Mouse (Mus musculus): ENCODE measurements around the gene Prcd. TPM values are rescaled to one million over a fixed set of nuclear protein-coding genes. Genes with fewer than 3 reads are reported as not detected.
A peak's percentile ranks its signal among the peaks of the same experiment; 100 is the strongest.
"Not testable (repeated sequence)": the region's sequence is repeated elsewhere in the genome, so short reads cannot be mapped to it uniquely, and the experiment has no call there.

Gene Prcd
- 2.8 and 3.5 TPM in 2 replicates for polyA plus RNA-seq (2014; fragmentation: Nextera tagmentation; extraction: Ambion mirVana)

DNA sequence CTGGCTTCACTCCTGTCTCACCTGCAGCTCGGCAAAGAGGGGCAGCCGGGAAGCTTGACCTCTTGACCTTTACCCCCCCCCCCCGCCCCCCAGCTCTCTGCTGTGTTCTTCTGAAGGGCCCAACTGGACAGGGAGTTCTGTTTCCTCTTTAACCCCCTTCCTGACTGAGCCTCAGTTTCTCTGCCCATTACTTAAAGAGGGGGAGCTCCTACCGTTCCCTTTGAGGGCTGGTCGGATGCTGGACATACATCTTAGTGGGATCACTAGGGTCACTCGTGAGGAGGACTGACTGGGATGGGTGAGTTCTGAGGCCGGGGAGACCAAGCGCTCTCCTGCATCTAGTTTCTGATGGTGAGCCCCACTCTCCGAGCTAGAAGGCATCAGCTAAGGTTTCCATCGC is at the start of gene Prcd:
Gene Prcd, plus strand, starts transcription at position 301 of the 400 bp plus-strand sequence.
- Histone ChIP-seq H3K9me3 (ENCODE audit: control insufficient read depth, low read length) (no peaks in the 10 kb centered on the region), H3K4me1 (replicated peaks; ENCODE audit: control insufficient read depth, insufficient read depth, low read length) (peaks cover 22% of the 10 kb centered on the region), H3K36me3 (replicated peaks; ENCODE audit: control insufficient read depth, insufficient read depth) (no peaks in the 10 kb centered on the region), H3K9ac (peak within 1 kb of the TSS; percentile 78), H3K4me3 (replicated peaks; ENCODE audit: low read length) (peak within 1 kb of the TSS; percentile 55), H3K4me2 (replicated peaks) (peak within 1 kb of the TSS; percentile 98), H3K27ac (peak within 1 kb of the TSS; percentile 2; the same call in 1 of the 2 replicates), H3K27me3 (ENCODE audit: control insufficient read depth, insufficient read depth, low read length) (0 out of 2 replicates have a peak, but pooled peaks cover 10% of the 10 kb centered on the region)
- ATAC-seq (ENCODE audit: low FRiP score) (no peak), DNase-seq (ENCODE audit: low spot score) (no peak)
- 2% methylated on average over 9 of the region's 10 CpGs for WGBS

DNA sequence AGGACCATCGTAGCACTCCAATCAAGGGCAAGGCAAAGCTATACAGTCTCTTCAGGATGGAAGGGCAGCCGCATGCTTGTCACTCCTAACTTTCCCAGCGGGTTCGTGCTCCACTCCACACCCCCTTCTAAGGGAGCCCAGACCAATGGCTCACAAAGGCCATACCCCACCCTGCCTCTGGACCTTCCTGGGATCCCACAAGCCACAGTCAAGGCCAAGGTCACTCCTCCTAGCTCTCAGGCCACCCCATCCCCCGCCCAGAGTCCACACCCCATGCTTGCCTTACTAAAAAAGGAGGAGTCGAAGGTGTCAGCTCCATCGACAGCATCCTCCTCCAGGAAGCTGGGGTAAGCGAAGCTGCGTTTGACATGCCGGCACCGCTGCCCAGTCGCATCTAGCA is 49.2 kb upstream of the Prcd start:
- Histone ChIP-seq H3K4me1 (replicated peaks; ENCODE audit: control insufficient read depth, insufficient read depth, low read length) (no peaks in the 10 kb centered on the region), H3K4me3 (replicated peaks; ENCODE audit: low read length) (no peak overlapping the region), H3K27me3 (ENCODE audit: control insufficient read depth, insufficient read depth, low read length) (no peaks in the 10 kb centered on the region), H3K4me2 (replicated peaks) (no peak overlapping the region), H3K36me3 (replicated peaks; ENCODE audit: control insufficient read depth, insufficient read depth) (no peaks in the 10 kb centered on the region), H3K9me3 (ENCODE audit: control insufficient read depth, low read length) (no peaks in the 10 kb centered on the region), H3K9ac (no peak overlapping the region), H3K27ac (no peak overlapping the region)
- no peak for ATAC-seq (ENCODE audit: low FRiP score)
- 92% methylated on average over 12 of the region's 12 CpGs for WGBS
- no peak for DNase-seq (ENCODE audit: low spot score)

DNA sequence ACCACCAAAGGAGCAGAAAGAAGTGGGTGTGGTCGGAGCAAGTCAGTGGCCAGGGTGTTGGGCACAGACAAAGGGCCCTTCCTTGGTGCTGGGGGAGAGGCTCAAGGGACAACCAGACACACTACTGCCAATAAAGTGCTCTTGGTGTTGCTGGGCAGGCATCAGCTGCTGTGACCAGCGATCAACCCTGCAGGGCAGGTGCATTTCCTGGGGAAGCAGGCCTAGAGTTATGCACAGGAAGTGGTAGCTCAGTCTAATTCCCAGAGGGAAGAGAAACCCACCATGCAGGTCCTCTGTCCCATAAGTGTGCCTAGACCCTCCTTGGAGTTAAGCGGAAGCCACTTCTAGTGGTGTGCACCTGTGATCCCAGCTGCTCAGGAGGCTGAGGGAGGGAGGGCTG is 45.6 kb upstream of the Prcd start:
- Histone ChIP-seq H3K4me3 (replicated peaks; ENCODE audit: low read length) (no peak overlapping the region), H3K27me3 (ENCODE audit: control insufficient read depth, insufficient read depth, low read length) (no peaks in the 10 kb centered on the region), H3K36me3 (replicated peaks; ENCODE audit: control insufficient read depth, insufficient read depth) (no peaks in the 10 kb centered on the region), H3K4me1 (replicated peaks; ENCODE audit: control insufficient read depth, insufficient read depth, low read length) (no peaks in the 10 kb centered on the region), H3K27ac (no peak overlapping the region), H3K9ac (no peak overlapping the region), H3K4me2 (replicated peaks) (no peak overlapping the region), H3K9me3 (ENCODE audit: control insufficient read depth, low read length) (no peaks in the 10 kb centered on the region)
- ATAC-seq (ENCODE audit: low FRiP score) (no peak), DNase-seq (ENCODE audit: low spot score) (no peak)
- 96% methylated on average over 3 of the region's 3 CpGs for WGBS

DNA sequence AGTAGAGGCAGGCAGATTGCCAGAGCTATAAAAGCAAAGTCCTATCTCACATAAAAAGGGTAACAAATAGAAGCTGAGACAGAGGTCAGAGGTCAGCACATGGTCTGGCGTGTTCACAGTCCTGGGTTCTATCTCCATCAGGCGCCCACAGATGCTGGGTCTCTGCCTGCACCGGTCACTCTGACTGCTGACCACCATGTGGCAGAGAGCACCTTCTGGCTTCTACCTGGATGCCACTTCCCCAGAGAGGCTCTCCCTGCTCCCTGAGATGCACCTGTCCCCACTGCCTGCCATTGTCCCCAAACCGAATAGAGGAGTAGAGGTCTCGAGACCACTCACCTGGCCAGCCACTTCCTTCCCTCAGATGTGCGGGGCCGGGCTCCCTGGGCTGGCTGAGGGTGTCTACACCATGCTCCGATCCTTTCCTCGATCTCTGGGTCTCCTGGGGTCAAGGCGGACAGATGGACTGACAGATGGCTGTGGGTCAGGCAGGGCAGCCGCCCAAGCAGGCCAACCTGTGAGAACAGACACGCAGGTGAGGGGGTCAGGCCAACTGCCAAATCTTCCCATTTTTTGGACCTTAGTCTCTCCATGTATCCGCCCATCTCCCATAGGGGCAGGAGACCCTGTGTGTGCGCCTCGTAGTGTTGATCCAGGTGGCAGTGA is 43.2 kb upstream of the Prcd start:
- Histone ChIP-seq H3K27me3 (ENCODE audit: control insufficient read depth, insufficient read depth, low read length) (no peaks in the 10 kb centered on the region), H3K36me3 (replicated peaks; ENCODE audit: control insufficient read depth, insufficient read depth) (no peaks in the 10 kb centered on the region), H3K4me3 (replicated peaks; ENCODE audit: low read length) (no peak overlapping the region), H3K27ac (no peak overlapping the region), H3K9ac (no peak overlapping the region), H3K4me2 (replicated peaks) (no peak overlapping the region), H3K4me1 (replicated peaks; ENCODE audit: control insufficient read depth, insufficient read depth, low read length) (no peaks in the 10 kb centered on the region), H3K9me3 (ENCODE audit: control insufficient read depth, low read length) (no peaks in the 10 kb centered on the region)
- DNase-seq (ENCODE audit: low spot score) (no peak), ATAC-seq (ENCODE audit: low FRiP score) (no peak)
- whole genome bisulfite sequencing, result 86% methylated on average over 15 of the region's 15 CpGs

DNA sequence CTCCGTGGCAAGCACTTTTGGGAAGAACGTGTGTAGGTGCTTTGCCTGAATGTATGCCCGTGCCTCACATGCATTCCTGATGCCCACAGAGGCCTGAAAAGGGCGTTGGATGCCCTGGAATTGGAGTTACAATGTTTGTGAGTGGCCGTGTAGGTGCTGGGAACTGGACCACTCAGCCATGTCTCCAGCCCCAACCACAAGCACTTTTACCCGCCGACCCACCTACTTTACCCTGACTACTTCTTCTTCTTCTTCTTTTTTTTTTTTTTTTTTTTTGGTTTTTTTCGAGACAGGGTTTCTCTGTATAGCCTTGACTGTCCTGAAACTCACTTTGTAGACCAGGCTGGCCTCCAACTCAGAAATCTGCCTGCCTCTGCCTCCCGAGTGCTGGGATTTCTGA is 42.2 kb upstream of the Prcd start:
- DNase-seq (ENCODE audit: low spot score); H3K4me1 ChIP-seq (replicated peaks; ENCODE audit: control insufficient read depth, insufficient read depth, low read length); H3K27ac ChIP-seq; H3K4me3 ChIP-seq (replicated peaks; ENCODE audit: low read length); H3K4me2 ChIP-seq (replicated peaks); H3K9ac ChIP-seq; H3K27me3 ChIP-seq (ENCODE audit: control insufficient read depth, insufficient read depth, low read length); H3K9me3 ChIP-seq (ENCODE audit: control insufficient read depth, low read length); H3K36me3 ChIP-seq (replicated peaks; ENCODE audit: control insufficient read depth, insufficient read depth); ATAC-seq (ENCODE audit: low FRiP score): not testable (repeated sequence)
- 90% methylated on average over 9 of the region's 9 CpGs for WGBS

DNA sequence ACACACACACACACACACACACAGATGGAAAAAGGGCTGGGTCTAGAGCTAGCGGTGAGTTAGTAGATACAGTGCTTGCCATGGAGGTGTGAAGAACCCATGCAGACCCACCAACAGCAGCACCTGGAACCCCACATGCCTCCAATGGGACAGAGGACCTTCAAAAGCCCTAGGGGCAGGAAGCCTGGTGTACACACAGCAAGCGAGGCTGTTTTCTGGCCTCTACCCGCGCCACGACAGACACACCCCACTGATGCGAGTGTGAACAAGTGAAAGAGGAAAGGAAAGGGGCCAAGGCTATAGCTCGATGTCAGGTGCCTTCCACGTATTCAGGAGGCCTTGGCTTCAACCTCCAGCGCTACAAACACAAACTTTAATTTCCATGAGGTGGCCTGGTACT is 41.5 kb upstream of the Prcd start:
- WGBS, result 89% methylated on average over 9 of the region's 9 CpGs
- no peak overlapping the region for H3K4me3 ChIP-seq (replicated peaks; ENCODE audit: low read length)
- H3K9me3 ChIP-seq (ENCODE audit: control insufficient read depth, low read length), result no peaks in the 10 kb centered on the region
- H3K27me3 ChIP-seq (ENCODE audit: control insufficient read depth, insufficient read depth, low read length), result no peaks in the 10 kb centered on the region
- H3K36me3 ChIP-seq (replicated peaks; ENCODE audit: control insufficient read depth, insufficient read depth), result no peaks in the 10 kb centered on the region
- DNase-seq (ENCODE audit: low spot score) (no peak), ATAC-seq (ENCODE audit: low FRiP score) (no peak)
- no peak overlapping the region for H3K9ac ChIP-seq
- H3K4me2 ChIP-seq (replicated peaks), result no peak overlapping the region
- no peak overlapping the region for H3K27ac ChIP-seq
- no peaks in the 10 kb centered on the region for H3K4me1 ChIP-seq (replicated peaks; ENCODE audit: control insufficient read depth, insufficient read depth, low read length)

DNA sequence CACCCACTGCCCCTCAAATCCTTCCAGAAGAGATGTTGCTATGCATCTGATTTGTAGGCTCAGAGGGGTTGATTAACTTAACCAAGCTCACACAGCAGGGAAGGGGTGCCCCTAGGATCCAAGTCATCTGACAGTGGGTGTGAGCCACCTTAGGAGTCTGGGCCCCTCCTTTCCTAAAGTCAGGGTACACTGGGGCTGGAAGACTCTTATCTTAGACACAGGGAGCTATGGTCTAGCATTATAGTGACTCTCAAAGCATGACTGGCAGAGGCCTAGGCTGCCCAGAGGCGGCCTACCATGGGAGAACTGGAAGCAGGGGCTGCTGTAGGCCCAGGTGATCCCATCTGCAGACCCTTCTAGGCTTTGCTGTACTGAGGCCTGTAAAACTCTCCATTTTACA is 40.8 kb upstream of the Prcd start:
- H3K4me2 ChIP-seq (replicated peaks), result no peak overlapping the region
- H3K36me3 ChIP-seq (replicated peaks; ENCODE audit: control insufficient read depth, insufficient read depth), result no peaks in the 10 kb centered on the region
- no peak overlapping the region for H3K4me3 ChIP-seq (replicated peaks; ENCODE audit: low read length)
- H3K4me1 ChIP-seq (replicated peaks; ENCODE audit: control insufficient read depth, insufficient read depth, low read length), result no peaks in the 10 kb centered on the region
- ATAC-seq (ENCODE audit: low FRiP score) (no peak), DNase-seq (ENCODE audit: low spot score) (no peak)
- H3K9me3 ChIP-seq (ENCODE audit: control insufficient read depth, low read length), result no peaks in the 10 kb centered on the region
- no peaks in the 10 kb centered on the region for H3K27me3 ChIP-seq (ENCODE audit: control insufficient read depth, insufficient read depth, low read length)
- 93% methylated on average over 1 of the region's 1 CpGs for WGBS
- H3K27ac ChIP-seq, result no peak overlapping the region
- H3K9ac ChIP-seq, result no peak overlapping the region

DNA sequence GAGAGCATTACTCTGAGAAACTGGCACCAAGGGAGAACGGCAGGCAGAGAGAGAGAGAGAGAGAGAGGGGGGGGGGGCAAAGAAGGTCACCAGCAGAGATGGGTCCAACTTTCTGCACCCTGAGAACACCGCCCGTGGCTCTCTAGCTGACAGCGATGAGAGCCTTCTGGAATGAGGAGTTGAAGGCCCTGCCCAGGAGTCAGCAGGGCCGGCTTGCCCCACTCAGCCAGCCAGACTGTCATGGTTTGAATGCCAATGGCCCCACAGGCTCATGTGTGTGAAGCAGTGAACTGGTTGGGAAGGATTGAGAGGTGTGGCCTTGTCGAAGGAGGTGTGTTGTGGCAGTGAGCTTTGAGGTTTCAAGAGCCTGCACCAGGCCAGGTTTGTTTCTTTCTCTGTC is 40.1 kb upstream of the Prcd start:
- Histone ChIP-seq H3K4me3 (replicated peaks; ENCODE audit: low read length) (no peak overlapping the region), H3K9ac (no peak overlapping the region), H3K9me3 (ENCODE audit: control insufficient read depth, low read length) (no peaks in the 10 kb centered on the region), H3K36me3 (replicated peaks; ENCODE audit: control insufficient read depth, insufficient read depth) (no peaks in the 10 kb centered on the region), H3K4me2 (replicated peaks) (no peak overlapping the region), H3K27ac (no peak overlapping the region), H3K4me1 (replicated peaks; ENCODE audit: control insufficient read depth, insufficient read depth, low read length) (no peaks in the 10 kb centered on the region), H3K27me3 (ENCODE audit: control insufficient read depth, insufficient read depth, low read length) (no peaks in the 10 kb centered on the region)
- DNase-seq (ENCODE audit: low spot score) (no peak), ATAC-seq (ENCODE audit: low FRiP score) (no peak)
- 96% methylated on average over 6 of the region's 6 CpGs for WGBS

DNA sequence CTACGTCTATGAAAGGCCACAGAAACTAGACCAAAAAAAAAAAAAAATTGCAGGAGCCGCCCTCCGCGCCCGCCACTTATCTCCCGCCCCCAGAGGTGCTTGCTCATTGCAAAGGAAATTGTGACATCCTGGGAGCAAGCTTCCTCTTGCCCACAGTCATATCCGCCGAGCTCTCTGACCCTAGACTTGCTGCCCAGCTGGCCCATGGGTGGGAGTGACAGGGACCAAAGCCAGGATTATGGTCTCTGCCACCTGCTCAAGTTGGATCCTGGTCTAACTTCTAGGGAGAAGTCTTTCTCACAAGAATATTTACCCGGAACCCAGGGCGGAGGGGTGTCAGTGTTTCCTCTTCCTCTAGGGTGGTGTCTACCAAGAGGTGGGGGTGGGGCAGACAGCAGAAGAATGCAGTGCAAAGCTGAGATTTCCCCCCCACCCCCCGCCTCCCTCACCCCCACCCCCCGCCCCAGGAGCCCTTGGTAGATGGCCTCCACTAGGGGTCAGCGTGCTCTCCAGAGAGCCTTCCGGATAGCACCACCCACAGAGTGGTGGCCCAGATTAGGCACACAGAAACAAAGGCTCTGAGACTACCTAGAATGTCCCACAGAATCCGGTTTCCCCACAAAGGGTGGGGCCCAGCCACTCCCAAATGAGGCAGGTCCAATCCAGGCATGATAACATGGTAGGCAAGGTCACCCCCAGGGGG is 37.4 kb upstream of the Prcd start:
- H3K36me3 ChIP-seq (replicated peaks; ENCODE audit: control insufficient read depth, insufficient read depth), result no peaks in the 10 kb centered on the region
- H3K4me1 ChIP-seq (replicated peaks; ENCODE audit: control insufficient read depth, insufficient read depth, low read length), result peaks cover 15% of the 10 kb centered on the region
- no peak for ATAC-seq (ENCODE audit: low FRiP score)
- H3K4me2 ChIP-seq (replicated peaks), result no peak overlapping the region
- H3K4me3 ChIP-seq (replicated peaks; ENCODE audit: low read length), result no peak overlapping the region
- DNase-seq (ENCODE audit: low spot score), result no peak
- no peak overlapping the region for H3K27ac ChIP-seq
- no peaks in the 10 kb centered on the region for H3K9me3 ChIP-seq (ENCODE audit: control insufficient read depth, low read length)
- H3K27me3 ChIP-seq (ENCODE audit: control insufficient read depth, insufficient read depth, low read length), result no peaks in the 10 kb centered on the region
- WGBS, result 64% methylated on average over 12 of the region's 15 CpGs
- no peak overlapping the region for H3K9ac ChIP-seq

All from hindbrain, embryonic 14.5 days (tissue).